Mouse (Mus musculus) layer of hippocampus, adult 9-10 months (tissue): ENCODE data around the gene Add1.
A peak's percentile ranks its signal among the peaks of the same experiment; 100 is the strongest.

Experiments used
- DNase-seq: peaks from one replicate; pipeline ENCODE4 v3.0.0; 2022; ENCODE audit warnings: low spot score

The Add1 gene

DNA sequence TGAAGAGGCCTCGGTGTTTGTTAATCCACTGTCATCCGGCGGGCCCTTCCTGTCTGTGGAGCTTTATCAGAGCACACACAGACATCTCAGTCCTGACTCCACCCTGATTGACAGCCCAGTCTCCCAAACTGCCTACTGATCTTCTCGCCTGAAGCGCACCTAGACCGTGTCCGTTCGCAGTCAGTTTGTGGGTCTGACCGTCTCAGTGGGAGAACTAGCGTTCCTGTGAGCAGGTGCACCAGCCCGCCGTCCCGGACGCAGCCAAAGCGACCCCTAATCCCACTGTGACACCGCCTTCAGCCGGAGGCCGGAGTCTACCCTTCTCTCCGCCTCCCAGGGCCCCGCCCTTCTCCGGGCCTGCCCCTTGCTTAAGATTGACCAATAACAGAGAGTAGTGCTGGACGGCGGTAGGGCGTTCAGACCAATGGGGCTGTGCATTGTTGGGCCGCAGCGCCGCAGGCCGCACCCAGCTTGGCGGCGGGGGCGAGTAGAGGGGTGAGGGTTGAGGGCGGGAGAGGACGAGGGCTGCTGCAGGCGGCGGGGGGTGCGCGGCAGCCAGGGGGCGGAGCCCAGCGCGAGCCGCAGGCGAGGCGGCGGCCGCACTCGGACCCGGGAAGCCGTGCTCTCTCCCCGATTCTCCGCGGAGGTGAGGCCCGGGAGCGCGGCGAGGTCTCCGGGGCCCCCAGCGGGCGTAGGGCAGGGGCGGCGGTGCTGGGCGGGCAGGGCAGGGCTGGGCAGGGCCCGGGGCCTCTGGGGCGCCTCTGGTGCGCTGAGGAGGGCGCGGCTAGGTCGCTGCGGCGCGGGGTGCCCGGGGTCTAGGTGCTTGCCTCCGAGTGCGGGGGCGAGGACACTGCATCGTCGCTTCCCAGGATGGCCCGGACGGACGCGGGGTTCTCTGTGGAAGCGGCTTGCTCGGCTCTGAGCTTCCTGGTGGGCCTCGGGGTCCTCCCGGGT, at the start of gene Add1:
Gene Add1 (plus strand): TSS at position 397 of the 954 bp plus-strand sequence.
- peak; percentile 93 for DNase-seq

DNA sequence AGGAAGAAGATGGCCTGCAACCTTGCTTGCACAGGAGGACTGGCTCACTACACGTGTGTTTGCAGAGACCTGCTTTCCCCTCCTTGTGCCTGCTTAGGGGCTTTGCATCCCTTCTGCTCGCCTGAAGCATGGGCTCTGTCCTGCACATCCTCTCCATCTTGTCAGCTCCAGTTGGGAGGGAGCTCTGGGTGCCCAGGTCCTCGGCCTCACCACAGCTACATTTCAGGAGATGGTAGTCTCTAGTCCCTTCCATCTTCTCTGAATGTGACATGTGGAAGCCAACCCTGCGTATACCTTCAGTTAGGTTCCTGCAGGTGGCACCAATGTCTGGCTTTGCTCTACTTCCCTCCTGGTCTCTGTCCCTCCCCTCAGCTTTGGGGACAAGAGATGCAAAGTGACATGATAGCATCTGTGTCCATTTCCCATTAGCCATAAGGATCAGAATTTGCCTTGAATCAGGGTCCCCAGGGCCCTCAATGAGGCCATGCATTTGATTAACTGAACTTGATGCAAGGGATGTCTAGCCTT, 49.4 kb upstream of the Add1 start:
- DNase-seq, result no peak

DNA sequence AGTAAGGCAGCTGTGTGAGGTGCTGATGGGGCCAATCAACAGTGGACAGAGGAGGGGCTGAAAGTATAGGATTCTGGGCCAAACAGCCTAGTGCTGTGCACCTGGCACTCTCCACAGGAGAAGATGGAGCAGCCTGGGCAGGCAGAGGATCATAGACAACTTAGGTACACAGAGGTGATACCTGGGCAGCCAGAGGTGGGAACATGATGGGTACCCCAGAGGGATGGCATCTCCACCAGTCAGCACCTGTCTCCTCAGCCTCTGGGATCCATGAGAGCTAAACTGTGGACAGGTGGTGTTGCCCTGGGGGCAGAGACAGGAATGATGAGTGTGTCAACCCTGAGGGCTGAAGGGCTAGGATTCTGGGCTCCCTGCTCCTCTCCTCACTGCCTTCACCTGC, 49.0 kb upstream of the Add1 start:
- DNase-seq, result no peak

DNA sequence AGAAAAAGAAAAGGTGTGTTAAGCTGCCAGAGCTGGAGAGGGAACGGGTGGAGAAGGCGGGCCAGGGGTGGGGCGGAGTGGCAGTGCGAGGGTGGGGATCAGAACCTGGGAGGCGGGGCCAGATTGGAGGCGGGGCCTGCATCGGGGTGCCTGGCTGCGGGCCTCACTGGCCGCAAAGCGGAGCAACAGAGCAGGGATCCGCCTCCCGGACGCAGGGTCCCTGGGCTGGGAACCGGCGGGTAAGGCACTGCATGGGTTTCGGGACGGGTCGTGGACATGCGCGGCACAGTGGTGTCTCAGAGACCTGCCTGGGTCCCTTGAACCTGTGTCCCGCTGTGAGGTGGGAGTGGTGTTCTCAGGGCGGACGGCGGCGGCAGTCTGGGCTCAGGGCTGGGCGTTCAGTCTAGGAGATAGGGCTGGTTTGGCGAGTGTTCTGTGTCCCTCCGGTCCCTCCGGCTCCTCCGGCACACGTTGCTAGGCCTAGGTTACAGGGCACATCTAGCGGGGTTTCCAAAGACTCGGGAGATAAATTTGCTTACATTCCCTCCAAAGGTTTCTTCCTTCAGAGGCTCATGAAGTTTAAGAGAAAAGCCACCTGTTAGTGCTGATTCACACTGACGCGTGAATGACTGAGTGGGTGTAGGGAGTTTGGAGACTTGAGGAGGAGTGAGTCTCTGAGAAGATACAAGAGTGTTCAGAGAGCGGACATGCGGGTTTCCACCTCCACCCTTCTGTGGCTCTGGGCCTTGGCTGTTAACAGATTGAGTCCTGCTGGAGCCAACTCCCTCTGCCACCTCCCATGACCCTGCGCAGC, 47.6 kb upstream of the Add1 start, which contains the start of gene Sh3bp2:
Gene Sh3bp2 (plus strand): TSS at position 176 of the 814 bp plus-strand sequence.
- peak; percentile 74 for DNase-seq

DNA sequence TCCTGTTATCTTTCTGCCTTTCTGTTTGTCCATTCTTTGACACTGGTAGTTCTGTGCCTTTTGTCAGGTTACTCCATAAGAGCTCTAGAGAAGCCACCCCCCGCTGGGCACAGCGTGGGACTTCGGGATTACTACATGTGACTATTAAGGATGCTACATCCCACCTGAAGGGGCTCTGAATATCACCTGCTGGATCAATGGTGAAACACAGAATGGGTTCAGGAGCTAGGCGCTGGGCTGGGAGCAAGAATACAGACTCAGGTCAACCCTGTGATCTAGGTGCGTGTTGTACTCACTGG, 47.0 kb upstream of the Add1 start:
- DNase-seq, result no peak

DNA sequence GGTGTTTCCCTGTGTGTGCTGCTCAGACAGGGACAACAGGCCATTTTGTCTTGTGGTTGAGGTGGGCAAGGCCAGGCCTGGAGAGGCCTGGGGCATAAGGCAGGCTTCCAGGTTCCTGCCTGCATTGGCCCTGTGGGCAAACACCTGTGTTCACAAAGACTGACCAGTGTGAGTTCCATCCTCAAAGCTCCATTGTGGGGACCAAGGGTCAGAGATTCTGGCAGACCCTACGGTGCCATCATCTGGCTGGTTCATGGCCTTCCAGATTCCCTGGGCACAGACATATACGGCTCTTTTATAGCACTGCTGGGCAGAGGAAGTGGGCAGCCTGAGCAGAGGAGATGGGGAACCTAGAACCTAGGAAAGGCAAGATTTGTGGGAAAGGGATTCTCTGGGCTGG, 46.1 kb upstream of the Add1 start:
- no peak for DNase-seq

DNA sequence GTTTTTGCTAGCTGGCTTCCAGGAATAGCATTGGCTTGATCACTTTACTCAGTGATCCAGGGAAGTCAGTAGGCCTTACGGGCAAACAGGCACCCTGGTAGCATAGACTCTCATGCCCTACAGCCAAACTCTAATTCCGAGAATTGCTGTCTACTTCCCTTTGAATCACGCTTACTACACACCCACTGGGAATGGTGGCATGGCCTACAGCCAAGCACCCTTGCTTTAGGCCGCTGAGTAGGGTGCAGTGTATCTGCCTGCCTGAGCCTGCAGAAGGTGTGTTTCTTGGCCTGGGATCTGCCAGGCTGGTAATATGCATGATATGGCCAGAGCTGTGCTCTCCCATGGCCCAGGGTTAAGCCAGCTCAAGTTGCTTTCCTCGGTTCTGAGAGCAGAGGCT, 44.7 kb upstream of the Add1 start:
- no peak for DNase-seq

DNA sequence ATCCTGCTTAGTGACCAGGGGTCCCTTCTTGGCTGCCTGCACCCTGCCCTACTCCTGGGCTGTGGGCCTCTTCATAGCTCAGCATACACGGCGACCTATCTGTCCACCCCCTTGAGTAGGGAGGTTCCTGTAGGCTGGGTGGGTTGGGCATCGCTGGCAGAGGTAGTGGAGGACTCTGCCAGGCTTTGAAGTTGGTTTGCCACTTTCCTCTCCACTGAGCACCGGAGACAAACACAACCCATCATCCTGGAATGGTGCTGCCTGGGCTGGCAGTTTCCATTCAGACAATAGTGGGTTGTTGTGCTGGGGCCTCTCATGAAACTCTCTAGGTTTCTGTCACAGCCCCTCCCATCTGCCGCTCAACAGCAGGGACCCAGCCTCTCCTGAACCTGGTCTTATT, 43.3 kb upstream of the Add1 start:
- no peak for DNase-seq

DNA sequence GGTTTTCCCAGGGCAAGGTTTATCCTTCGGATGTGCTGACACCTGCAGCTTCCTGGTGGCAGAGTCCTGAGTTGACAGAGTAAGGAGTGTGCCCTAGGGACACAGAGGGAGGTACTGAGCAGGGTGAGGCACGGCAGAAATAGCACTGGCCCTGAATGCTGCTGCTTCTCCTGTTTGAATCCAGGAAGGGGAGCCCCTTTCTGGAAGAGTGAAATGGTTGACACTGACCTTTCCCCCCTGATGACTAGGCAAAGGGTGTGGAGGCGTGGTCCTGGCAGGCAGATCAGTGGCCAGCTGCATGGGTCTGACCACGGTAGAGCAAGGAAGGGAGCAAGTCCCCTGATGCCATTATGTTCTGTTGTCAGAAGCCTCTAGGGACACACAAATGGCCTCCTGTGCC, 42.8 kb upstream of the Add1 start:
- DNase-seq, result no peak

DNA sequence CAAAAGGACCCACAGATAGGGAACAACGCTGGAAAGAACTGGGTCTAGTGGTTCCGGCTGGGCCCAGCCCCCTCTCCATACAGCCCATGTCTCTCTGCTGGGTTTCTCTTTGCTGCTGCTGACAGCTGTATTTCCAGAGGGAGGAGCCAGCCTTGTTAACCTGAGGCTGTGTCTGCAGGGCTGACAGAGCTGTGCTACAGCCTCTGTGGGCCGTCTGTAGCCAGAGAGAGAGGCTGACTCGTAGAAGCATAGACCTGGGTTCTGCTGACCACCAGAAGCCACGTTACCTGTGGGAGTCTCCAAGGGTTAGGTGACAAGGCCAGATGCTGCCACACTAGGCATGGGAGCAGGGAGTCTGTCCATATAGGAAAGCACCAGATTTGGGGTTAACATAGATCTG, 40.4 kb upstream of the Add1 start:
- DNase-seq, result no peak

DNA sequence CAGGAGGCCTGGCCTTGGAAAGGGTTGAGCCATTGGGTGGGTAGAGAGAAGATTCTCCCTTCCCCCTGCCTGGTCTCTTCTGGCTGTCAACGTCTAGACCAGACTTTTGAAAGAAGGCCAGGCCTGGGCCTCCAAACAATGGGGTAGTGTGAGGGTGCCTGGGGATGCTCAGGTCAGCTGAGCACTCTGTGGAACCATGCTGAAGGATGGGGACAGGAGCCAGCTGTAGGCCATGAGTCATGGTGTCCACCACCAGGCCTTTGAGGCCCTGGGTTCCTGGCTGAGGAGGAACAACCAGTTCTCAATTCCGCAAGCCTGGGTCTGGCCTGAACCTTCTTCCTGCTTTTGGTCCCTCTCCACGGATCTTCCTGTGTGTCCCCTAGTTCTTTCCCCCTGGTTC, 39.6 kb upstream of the Add1 start:
- no peak for DNase-seq

DNA sequence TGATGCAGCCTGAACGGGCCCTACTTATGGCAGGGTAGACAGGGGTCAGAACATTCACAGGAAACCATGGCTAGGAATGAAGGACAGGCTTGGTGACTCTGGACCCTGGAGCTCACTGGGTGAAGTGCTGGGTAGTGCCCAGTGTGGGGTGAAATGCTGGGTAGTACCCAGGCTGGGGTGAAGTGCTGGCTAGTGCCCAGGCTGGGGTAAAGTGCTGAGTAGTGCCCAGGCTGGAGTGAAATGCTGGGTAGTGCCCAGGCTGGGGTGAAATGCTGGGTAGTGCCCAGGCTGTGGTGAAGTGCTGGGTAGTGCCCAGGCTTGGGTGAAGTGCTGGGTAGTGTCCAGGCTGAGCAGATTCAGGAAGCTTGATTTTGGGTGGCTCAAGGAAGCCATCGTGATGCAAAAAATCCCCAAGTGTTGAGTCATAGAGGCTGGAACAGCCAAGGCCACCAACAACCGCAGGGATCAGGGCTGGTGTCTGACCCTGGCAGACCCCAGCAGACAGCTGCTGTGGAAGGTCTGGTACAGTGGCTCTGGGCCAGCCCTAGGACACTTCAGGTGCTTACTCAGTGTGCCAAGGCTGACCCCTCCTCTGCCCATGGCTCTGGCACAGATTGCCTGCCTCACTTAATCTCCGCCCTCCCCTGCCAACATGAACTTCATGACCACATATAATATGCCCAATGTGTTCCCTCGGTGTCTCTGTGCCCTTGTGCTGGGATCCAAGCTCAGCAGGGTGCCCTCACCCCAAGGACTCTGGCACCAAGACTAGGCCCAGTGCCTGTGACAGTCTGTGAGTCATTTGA, 38.5 kb upstream of the Add1 start:
- no peak for DNase-seq

DNA sequence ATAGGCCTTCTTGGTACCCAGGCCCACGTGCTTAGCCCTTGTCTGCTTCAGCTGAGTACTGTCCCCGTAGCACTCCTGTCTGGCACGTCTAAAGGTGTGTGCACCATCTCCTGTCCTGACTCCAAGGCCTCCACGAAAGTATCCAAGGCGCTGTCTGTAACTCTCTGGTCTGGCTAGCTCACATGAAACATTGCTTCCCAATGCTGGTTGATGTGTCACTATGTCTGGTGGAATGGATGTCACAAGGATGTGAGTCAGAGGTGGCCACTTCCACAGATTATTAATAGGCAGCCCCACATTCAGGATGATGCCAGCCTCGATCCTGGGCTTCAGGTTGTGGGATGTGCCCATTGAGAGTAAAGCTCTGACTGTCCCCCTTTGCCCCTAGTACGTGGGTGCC, 37.6 kb upstream of the Add1 start:
- DNase-seq, result no peak

DNA sequence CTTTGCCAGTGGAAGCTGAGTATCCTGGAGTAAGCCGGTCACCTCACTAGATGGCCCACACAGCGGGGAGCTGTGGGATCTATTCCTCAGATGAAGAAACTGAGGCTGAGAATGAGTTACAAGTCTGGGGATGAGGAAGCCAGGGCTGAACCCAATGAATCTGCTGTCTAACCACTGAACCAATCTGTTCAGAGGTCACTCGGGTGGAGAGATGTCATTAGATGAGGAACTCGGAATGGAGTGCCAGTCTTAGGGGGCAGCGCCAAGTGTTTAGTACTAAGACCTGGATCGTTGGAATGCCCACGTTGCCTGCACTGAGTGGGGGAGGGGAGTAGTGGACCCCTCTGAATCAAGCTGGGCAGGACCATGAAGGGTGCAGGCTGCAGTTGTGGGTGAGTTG, 35.4 kb upstream of the Add1 start:
- DNase-seq, result no peak

DNA sequence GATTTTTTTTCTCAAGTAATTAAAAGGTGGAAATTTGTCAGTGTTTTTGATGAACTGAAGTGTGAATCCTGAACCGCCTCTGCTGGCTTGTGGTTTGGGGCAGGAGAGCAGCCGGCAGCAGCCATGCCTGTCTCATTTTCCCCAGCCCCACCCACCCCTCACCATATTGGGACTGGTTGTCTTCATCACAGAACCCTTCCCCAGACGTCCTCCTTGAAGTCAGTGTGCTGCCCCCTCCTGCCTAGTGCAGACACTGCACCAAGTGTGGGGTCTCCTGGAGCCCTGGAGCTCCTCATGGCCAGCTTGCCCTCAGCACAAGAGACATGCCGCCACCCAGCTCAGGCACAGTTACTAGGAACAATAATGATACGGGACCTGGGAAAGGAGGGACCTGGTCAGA, 34.9 kb upstream of the Add1 start:
- DNase-seq, result no peak

DNA sequence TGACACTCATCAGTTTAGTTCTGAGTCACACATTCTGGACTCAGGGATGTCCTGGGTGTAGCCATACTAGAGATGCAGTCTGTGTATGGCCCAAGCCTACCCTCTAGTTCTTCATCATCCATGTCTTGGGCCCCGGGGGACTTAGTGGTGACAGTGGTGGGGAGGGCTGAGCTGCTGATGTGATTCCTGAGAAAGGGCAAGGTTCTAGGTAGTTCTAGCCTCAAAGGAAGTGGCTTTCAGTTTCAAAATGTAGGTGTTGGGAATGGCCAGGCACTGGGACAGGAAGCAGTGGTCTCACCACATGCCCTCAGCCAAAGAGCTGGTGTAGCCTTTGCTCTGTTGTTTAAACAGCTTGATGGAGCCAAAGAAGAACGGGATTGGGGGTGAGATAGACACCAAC, 34.3 kb upstream of the Add1 start:
- no peak for DNase-seq

DNA sequence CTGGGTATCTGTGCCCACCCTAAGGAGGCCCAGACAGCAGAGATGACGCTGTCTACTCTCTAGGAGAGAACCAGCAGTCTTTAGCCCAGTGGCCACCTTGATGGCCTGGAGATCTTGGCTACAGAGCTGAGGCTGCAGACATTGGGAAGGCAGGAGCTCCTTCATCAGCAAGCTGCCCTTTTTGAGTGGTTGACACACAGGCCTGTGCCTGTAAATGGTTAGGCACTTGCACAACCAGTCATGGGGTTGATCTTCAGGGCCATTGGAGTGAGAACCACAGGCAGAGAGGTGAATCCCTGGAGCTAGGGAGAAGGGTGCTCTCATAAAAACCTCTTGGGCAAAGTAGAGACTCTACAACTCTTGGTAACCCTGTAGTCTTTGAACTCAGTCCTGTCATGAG, 31.3 kb upstream of the Add1 start:
- no peak for DNase-seq

DNA sequence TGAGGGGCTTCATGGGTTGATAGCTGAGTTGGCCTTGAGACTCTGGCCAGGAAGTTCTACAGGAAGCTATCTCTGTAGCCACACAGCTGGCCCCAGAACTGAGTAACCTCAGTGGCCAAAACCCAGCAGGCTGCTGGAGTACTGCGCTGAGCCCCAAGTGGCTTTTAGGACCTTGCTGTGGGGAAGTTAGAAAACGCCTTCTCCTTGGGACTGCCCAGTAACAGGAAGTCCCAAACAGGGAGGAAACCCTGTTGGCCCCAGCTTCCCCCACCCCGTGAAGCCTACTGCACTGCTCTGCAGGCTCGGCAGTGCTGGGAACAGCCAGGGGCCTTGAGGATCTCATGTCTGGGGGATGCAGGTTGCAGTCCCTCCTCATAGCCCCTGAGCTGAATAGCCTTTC, 30.4 kb upstream of the Add1 start:
- DNase-seq, result no peak

DNA sequence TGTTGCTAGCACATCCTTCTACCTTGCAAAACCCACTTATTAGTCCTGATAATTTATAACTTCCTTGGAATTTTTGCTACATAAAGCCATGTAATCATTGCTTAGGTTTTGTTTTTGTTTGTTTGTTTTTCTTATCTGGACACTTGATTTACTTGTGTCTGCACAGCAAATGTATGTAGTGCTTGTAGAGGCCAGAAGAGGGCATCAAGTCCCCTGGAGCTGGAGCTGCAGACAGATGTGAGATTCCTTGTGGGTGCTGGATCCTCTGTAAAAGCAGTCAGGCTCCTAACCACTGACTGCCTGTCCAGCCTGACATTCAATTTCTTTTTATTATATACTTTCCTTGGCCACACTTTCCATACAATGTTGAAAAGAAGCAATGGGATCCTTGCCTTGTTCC, 26.1 kb upstream of the Add1 start:
- DNase-seq, result no peak

DNA sequence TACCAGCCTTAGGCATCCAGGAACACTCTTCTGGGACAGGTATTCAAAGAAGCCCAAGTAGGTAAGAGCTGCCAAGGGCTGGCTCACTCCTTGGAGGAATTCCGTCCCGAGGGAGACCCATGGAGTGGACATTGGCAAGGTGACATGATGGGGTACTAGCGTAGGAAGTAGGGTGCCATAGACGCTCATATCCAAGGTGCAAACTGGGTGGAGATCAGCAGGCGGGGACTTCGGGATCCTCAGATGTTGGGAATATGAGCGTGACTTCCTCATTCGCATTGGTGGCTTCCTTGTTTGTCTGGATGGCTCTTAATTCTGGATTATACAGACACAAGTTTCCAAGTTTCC, 24.4 kb upstream of the Add1 start:
- no peak for DNase-seq

DNA sequence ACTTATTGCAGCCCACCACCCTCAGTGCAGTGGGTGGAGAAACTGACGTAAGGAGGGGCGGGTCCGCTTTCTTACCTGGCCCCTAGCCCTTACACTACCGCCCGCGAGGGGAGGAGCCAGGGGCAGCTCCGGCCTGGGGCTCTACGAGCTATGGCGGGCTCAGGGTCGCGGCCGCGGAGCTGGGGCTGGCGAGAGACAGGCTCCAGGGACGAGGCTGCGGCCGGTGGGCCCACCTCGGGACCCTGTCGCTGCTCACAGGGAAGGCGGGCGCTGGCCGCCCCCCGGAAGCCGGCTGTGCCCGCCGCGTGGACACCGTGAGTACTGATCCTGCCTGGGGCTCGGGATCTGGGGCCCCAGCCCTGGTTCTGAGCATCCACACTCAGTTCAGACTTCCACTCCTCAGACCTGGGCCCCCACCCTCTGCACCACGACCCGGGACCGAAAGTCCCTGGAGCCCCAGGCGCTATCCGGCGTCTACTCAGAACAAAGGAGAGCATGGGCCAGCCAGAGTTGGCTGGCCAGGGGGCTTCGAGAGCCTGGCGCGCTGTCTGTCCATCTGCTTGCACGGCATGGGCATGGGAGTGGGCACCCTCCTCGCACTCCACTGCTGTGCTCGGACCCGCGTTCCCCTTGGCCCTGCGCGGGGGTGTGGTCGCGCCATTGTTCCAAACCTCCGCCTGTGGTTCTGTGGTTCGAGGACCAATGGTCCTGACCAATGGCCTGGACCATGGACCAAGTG, 23.8 kb upstream of the Add1 start:
- no peak for DNase-seq

DNA sequence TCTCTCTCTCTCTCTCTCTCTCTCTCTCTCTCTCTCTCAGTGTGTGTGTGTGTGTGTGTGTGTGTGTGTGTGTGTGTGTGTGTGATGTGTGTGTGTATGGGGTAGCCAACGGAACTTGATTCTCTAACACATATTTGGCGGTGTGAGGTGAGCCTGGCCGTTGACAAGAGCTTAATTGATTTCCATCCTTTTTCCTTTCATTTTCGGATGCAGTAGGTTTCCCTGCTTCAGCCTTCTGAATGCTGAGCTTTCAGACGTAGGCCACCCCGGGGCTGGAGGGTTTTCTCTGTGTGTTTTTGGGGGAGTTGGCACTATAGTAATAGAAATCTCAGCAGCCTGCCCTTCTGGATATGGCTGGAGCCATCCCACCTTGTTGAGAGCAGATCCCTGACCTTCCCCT, 23.2 kb upstream of the Add1 start:
- DNase-seq, result no peak
